Mouse (Mus musculus) lung, postnatal 0 days (tissue): Measurements from ENCODE around the gene Zfp558.
A peak's percentile ranks its signal among the peaks of the same experiment; 100 is the strongest.

Experiments used
- CTCF ChIP-seq: IDR thresholded peaks from 2 replicates; pipeline ENCODE4 v1.5.1; 2016; ENCODE audit warnings: antibody characterized with exemption, mild to moderate bottlenecking
- EP300 ChIP-seq: IDR thresholded peaks from 2 replicates; pipeline ENCODE4 v1.6.1; 2016; ENCODE audit warnings: antibody characterized with exemption, mild to moderate bottlenecking, control low read depth

DNA sequence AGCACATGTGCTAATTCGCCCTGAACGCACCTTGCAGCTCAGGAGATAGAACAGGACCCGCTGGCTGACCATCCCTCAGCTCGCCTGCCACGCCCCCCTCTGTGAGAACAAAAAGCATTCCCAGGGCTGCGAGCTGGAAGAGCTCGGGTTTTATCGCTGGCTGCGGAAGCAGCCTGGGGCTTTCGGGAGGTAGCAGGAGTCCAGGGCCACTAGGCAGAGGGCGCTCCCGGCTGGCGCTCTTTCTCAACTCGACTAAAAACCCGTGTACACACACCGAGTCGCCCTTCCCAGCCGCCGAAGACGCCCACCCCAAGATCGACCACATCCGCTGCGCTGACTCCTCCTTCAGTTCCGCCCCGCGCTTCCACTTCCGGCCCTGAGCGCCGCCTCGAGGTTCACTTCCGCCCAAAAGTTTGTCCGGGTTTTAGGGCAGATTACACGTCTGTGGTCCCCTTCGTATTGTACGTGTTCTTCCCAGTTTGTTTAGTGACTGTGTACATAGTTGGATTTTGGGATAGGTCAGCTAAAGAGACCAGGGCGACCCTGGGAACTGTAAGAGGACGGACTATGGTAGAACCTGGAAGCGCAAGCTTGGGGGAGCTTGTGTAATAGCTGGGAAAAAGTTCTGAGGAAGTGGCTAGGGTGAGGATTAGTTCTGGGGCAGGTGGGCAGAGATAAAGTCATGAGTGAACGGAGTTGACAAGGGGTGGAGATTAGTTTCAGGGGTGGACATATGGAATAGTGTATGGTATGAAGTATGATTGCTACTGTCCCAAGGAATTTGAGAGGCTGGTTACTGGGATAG, 4.5 kb downstream of the Zfp558 start:
- TF ChIP-seq CTCF (no peak; the same call in 1 of the 2 replicates), EP300 (0 out of 2 replicates have a peak, but pooled peaks have one; percentile 29)
